Comparison of ENCODE assay signal across 23 mouse cellular contexts in the genomic region with DNA sequence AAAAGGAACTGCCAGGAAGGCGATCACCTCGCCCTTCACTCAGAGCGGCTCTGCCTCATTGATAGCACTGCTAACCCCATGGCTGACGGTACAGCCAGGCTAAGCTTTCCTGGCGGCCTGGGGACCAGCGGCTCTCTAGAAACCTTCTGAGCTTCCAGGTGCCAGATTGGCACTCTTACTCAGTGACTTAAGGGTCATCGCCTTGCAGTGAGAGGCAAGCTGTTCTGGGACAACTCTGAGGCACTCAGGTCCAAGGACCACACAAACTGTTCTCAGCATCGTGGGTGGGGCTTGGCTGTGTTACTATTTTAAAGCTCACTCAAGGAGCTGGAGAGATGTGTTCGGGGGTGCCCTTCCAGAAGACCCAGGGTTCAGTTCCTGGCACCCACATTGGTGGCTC. TPM values are rescaled to one million over a fixed set of nuclear protein-coding genes. Genes with fewer than 3 reads are reported as not detected.
DNase-seq lines count a peak whose midpoint lies in the region; ATAC-seq and TF ChIP-seq lines count a peak whose summit lies in the region.
"Had no signal": no experiment of that assay in that cellular context is flagged by ENCODE, and none has a peak within 500 bp of the region (broad histone marks: within the 10 kb centered on the region; RNA-seq: fewer than 3 reads in every experiment).

No protein-coding gene starts in this region.

- 0 out of 2 replicates have a peak, but pooled peaks cover 3% of the 10 kb centered on the region for H3K4me1 ChIP-seq in forebrain, embryonic 14.5 days (ENCODE audit: control insufficient read depth, insufficient read depth, low read length)
- peaks cover 3% of the 10 kb centered on the region; the same call in 1 of the 2 replicates for H3K4me1 ChIP-seq in forebrain, postnatal 0 days (ENCODE audit: insufficient read depth)
- H3K4me1 ChIP-seq in stomach, embryonic 16.5 days (ENCODE audit: control insufficient read depth, insufficient read depth, low read length): no peaks in the 10 kb centered on the region
- no peaks in the 10 kb centered on the region for H3K4me1 ChIP-seq in stomach, postnatal 0 days (replicated peaks; ENCODE audit: control insufficient read depth, insufficient read depth)
- H3K4me1 ChIP-seq: neural tube, embryonic 12.5 days had no signal

- TF ChIP-seq EP300 in stomach, postnatal 0 days (optimal IDR thresholded peaks at IDR 0.05): no peak

- 88% methylated on average over 9 of the region's 9 CpGs for WGBS in forebrain, embryonic 14.5 days
- WGBS in forebrain, postnatal 0 days: 73% methylated on average over 9 of the region's 9 CpGs
- 86% methylated on average over 9 of the region's 9 CpGs for WGBS in stomach, embryonic 16.5 days
- WGBS in stomach, postnatal 0 days: 78% methylated on average over 9 of the region's 9 CpGs

- peak; percentile 7 for DNase-seq in cerebellum, adult 11 months
- DNase-seq in forebrain, embryonic 14.5 days (ENCODE audit: low spot score): no peak
- no peak for DNase-seq in forebrain, postnatal 0 days
- DNase-seq in left cerebral cortex, postnatal 4 days: peak; percentile 53
- DNase-seq in left cerebral cortex, adult 18-20 months (ENCODE audit: low spot score in 2 of 2): no peak
- DNase-seq in stomach, postnatal 0 days (ENCODE audit: low spot score): no peak
- DNase-seq: adrenal gland, adult 8-10 months; heart, adult 2 months; heart, postnatal 14 days; kidney, adult 9 months; kidney, postnatal 14 days; layer of hippocampus, postnatal 36 days; midbrain, embryonic 14.5 days; right cerebral cortex, postnatal 14 days had no signal

- intact Hi-C loops in left cerebral cortex, postnatal 4 days (cut with DNase I): no loop called here

- no peak for TF ChIP-seq CTCF in forebrain, postnatal 0 days (IDR thresholded peaks at IDR 0.05; ENCODE audit: low read depth)
- no peak for TF ChIP-seq CTCF in stomach, postnatal 0 days (IDR thresholded peaks at IDR 0.05; ENCODE audit: low read depth)

- no peak overlapping the region for H3K4me3 ChIP-seq in forebrain, embryonic 14.5 days (ENCODE audit: low read depth, low read length)
- no peak overlapping the region for H3K4me3 ChIP-seq in forebrain, postnatal 0 days (ENCODE audit: low read depth, low read length)
- no peak overlapping the region for H3K4me3 ChIP-seq in stomach, embryonic 16.5 days (replicated peaks; ENCODE audit: low read length)
- H3K4me3 ChIP-seq in stomach, postnatal 0 days (ENCODE audit: low read depth, low read length): no peak overlapping the region
- H3K4me3 ChIP-seq: heart, adult 2 months; heart, embryonic 13.5 days; neural tube, embryonic 12.5 days had no signal

- no peaks in the 10 kb centered on the region for H3K27me3 ChIP-seq in forebrain, embryonic 14.5 days (replicated peaks; ENCODE audit: control insufficient read depth, insufficient read depth, low read length)
- H3K27me3 ChIP-seq in forebrain, postnatal 0 days (ENCODE audit: insufficient read depth, low read length): no peaks in the 10 kb centered on the region
- no peaks in the 10 kb centered on the region for H3K27me3 ChIP-seq in stomach, embryonic 16.5 days (ENCODE audit: control insufficient read depth, insufficient read depth, low read length)
- no peaks in the 10 kb centered on the region for H3K27me3 ChIP-seq in stomach, postnatal 0 days (ENCODE audit: control insufficient read depth, insufficient read depth, low read length)
- H3K27me3 ChIP-seq: heart, embryonic 13.5 days; neural tube, embryonic 12.5 days had no signal

- H3K9ac ChIP-seq in forebrain, embryonic 14.5 days (ENCODE audit: low read length): no peak overlapping the region
- H3K9ac ChIP-seq in forebrain, postnatal 0 days: no peak overlapping the region
- 0 out of 2 replicates have a peak overlapping the region, but pooled peaks have one; percentile 19 for H3K9ac ChIP-seq in stomach, embryonic 16.5 days (ENCODE audit: low read length)
- no peak overlapping the region for H3K9ac ChIP-seq in stomach, postnatal 0 days (ENCODE audit: low read length)
- H3K9ac ChIP-seq: heart, embryonic 13.5 days; liver, embryonic 14.5 days; neural tube, embryonic 12.5 days had no signal

- no peaks in the 10 kb centered on the region for H3K9me3 ChIP-seq in forebrain, embryonic 14.5 days (replicated peaks; ENCODE audit: control insufficient read depth, low read length)
- H3K9me3 ChIP-seq in forebrain, postnatal 0 days (ENCODE audit: low read length): no peaks in the 10 kb centered on the region
- H3K9me3 ChIP-seq in stomach, embryonic 16.5 days (replicated peaks; ENCODE audit: control insufficient read depth, low read length): no peaks in the 10 kb centered on the region
- no peaks in the 10 kb centered on the region for H3K9me3 ChIP-seq in stomach, postnatal 0 days (ENCODE audit: control insufficient read depth, low read length)
- H3K9me3 ChIP-seq: heart, embryonic 13.5 days; neural tube, embryonic 12.5 days had no signal

- ATAC-seq in cerebellum, adult (ENCODE audit: insufficient number of reproducible peaks, low FRiP score, low TSS enrichment): no peak
- ATAC-seq in forebrain, embryonic 14.5 days: no peak
- ATAC-seq in forebrain, postnatal 0 days: no peak
- ATAC-seq in stomach, embryonic 16.5 days (ENCODE audit: insufficient read depth, low FRiP score): no peak
- no peak for ATAC-seq in stomach, postnatal 0 days (ENCODE audit: low FRiP score, low TSS enrichment)
- ATAC-seq: activated CD4-positive, CD25-positive, alpha-beta regulatory T cell, adult 4 months; hindbrain, postnatal 0 days; intestine, embryonic 16.5 days had no signal

- no peak overlapping the region for H3K4me2 ChIP-seq in forebrain, embryonic 14.5 days (ENCODE audit: low read length)
- H3K4me2 ChIP-seq in forebrain, postnatal 0 days (ENCODE audit: low read depth): no peak overlapping the region
- no peak overlapping the region for H3K4me2 ChIP-seq in stomach, embryonic 16.5 days (ENCODE audit: low read depth, low read length)
- H3K4me2 ChIP-seq in stomach, postnatal 0 days (replicated peaks; ENCODE audit: low read depth): no peak overlapping the region
- H3K4me2 ChIP-seq: heart, embryonic 13.5 days; neural tube, embryonic 12.5 days had no signal

- peaks cover 76% of the 10 kb centered on the region for H3K36me3 ChIP-seq in forebrain, embryonic 14.5 days (ENCODE audit: control insufficient read depth, insufficient read depth, low read length)
- peaks cover 41% of the 10 kb centered on the region for H3K36me3 ChIP-seq in forebrain, postnatal 0 days (ENCODE audit: insufficient read depth)
- peaks cover 32% of the 10 kb centered on the region for H3K36me3 ChIP-seq in stomach, embryonic 16.5 days (ENCODE audit: control insufficient read depth, insufficient read depth, low read length)
- H3K36me3 ChIP-seq in stomach, postnatal 0 days (ENCODE audit: control insufficient read depth, insufficient read depth, low read length): peaks cover 24% of the 10 kb centered on the region

- H3K27ac ChIP-seq in forebrain, embryonic 14.5 days (ENCODE audit: low read depth, low read length): peak overlapping the region; percentile 41; the same call in 1 of the 2 replicates
- H3K27ac ChIP-seq in forebrain, postnatal 0 days (ENCODE audit: low read depth, low read length): no peak overlapping the region
- H3K27ac ChIP-seq in stomach, embryonic 16.5 days (ENCODE audit: low read length): no peak overlapping the region
- no peak overlapping the region for H3K27ac ChIP-seq in stomach, postnatal 0 days (replicated peaks)
- H3K27ac ChIP-seq: heart, adult 2 months; heart, embryonic 13.5 days; hindbrain, postnatal 0 days; liver, embryonic 14.5 days; neural tube, embryonic 12.5 days had no signal

RNA-seq across cellular contexts. Expression of gene Rflna, which starts 12.6 kb away (rescaled TPM):
- polyA plus RNA-seq in forebrain, embryonic 14.5 days (2014; fragmentation: Nextera tagmentation; extraction: Ambion mirVana): 3.2 and 3.5 TPM in 2 replicates
- total RNA-seq in forebrain, postnatal 0 days (2014; rRNA removed): 3.2 and 6.2 TPM in 2 replicates
- 4.4 and 4.8 TPM in 2 replicates for polyA plus RNA-seq in forebrain, postnatal 0 days (2015; fragmentation: Nextera tagmentation; extraction: Ambion mirVana)
- total RNA-seq in left cerebral cortex, postnatal 4 days (2021): 1 to 10 TPM; 2.0 to 2.1 TPM
- total RNA-seq in left cerebral cortex, adult 18-20 months (2021): 1 to 10 TPM in 1 of 2 experiments, under 1 TPM in 1; 0.68 to 1.0 TPM
- polyA plus RNA-seq in stomach, embryonic 16.5 days (2015; fragmentation: Nextera tagmentation; extraction: Ambion mirVana): 2.7 and 3.0 TPM in 2 replicates
- 1.8 and 2.3 TPM in 2 replicates for polyA plus RNA-seq in stomach, postnatal 0 days (2015; fragmentation: Nextera tagmentation; extraction: Ambion mirVana)
- total RNA-seq: megakaryocyte-erythroid progenitor cell, adult 5-6 weeks had no signal

Comparison
In these comparisons a context has a peak if more than half of its experiments do, and no peak if none do; other contexts are left out.
1. DNase-seq: peak in cerebellum, adult 11 months (single experiment) and left cerebral cortex, postnatal 4 days (single experiment); none in forebrain, embryonic 14.5 days (single experiment), forebrain, postnatal 0 days (single experiment), left cerebral cortex, adult 18-20 months (0 of 2) and stomach, postnatal 0 days (single experiment).